Mouse (Mus musculus) bone marrow, adult 2 months (tissue): ENCODE measurements around the gene Eloa.

ENCODE experiments used
- CTCF ChIP-seq: fragments of 200-500 bp; IDR thresholded peaks from 2 replicates; pipeline ENCODE4 v1.5.1; 2011; ENCODE audit warnings: low read length, control low read depth; ENCODE audit not compliant: control insufficient read depth, insufficient read depth
- POLR2A ChIP-seq: fragments of 200-500 bp; IDR thresholded peaks from 2 replicates; pipeline ENCODE4 v1.6.1; 2011; ENCODE audit warnings: low read depth, mild to moderate bottlenecking, control low read depth, low read length, borderline replicate concordance; ENCODE audit not compliant: control insufficient read depth

GRCm38 (mm10) chr4:135971805-135972555 lies 49.6 kb downstream of the Eloa start:
- TF ChIP-seq POLR2A (no peak), CTCF (no peak)
